Mouse (Mus musculus): ENCODE data around the gene Nt5m. TPM values are rescaled to one million over a fixed set of nuclear protein-coding genes. Genes with fewer than 3 reads are reported as not detected.

Nt5m gene
- polyA plus RNA-seq, 1 experiment from 2014 or later, result 54.8 TPM

DNA sequence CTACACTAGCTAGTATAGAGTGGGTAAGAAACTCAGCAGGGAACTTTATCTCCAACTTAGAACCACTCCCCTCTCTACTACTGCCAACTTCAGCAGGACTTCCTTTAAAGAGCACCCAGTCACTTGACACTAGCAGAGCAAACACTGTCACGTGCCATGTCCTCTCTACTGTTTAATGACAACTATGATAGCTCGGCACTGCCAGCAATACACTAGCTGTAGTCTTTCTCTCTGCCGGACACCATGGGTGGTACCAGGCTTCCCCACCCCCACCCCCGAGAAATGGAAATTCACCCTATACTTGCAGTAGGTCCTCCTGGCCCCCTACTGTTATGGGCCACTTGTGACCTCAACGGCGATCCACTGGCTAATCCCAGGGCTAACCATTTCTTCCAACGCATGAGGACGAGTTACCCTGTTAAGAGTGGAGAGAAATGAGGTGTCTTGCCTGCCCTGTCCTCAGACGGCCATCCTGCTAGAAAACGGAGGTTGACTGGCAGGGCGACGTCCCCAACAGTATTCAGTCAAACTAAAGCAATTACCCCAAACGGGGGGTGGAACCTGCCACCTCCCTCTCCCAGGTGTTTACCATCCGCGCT lies 30.1 kb upstream of the Nt5m start:
- Histone ChIP-seq H3K4me3 (ENCODE audit: low read depth, low read length) (peak overlapping the region; percentile 77), H3K36me3 (ENCODE audit: control insufficient read depth, insufficient read depth, low read length) (peaks cover 30% of the 10 kb centered on the region), H3K9ac (ENCODE audit: low read length) (peak overlapping the region; percentile 96), H3K9me3 (replicated peaks; ENCODE audit: control insufficient read depth, low read length) (no peaks in the 10 kb centered on the region), H3K4me2 (ENCODE audit: low read length) (peak overlapping the region; percentile 93), H3K27me3 (replicated peaks; ENCODE audit: control insufficient read depth, insufficient read depth, low read length) (no peaks in the 10 kb centered on the region), H3K27ac (ENCODE audit: low read depth, low read length) (peak overlapping the region; percentile 99), H3K4me1 (ENCODE audit: control insufficient read depth, insufficient read depth, low read length) (peaks cover 8% of the 10 kb centered on the region)
- peak; percentile 14 for DNase-seq (ENCODE audit: low spot score)
- 1% methylated on average over 15 of the region's 15 CpGs for WGBS
- peak; percentile 27 for ATAC-seq

DNA sequence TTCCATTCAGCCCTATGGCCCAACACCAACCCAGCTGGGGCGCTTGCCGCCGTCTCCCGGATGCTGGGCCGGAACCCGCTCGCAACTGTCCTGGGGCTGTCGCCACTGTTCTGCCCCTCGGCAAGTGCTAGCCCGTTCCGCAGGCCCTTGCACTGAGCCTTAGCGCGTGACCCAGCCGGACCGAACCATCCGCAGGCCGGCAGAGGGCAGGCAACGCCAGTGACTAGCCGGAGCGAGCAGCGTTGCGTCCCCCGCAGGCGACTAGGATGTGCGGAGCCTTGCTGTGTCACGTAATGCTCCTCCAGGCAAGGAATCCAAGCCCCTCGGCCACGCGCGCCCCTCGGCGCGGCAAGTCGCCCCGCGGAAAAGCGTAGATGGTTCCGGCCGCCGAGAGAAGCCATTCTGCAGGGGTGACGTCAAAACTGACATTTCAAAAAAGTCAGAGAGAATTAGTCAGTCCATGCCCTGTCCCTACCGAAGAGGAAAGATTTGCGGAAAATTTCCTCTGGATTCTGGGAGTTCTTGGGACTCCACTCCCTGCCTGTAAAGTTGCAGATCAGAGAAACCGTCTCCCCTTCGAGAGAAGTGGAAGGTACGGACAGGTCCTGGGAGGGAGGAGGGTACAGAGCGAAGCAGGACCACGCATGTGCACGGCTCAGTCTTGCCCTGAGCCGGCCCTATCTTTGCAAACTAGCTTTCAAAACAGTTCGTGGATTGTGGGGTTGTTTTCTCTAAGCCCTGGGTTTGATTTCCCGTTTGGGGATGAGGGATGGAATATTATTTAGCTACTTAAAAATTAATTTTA lies 29.4 kb upstream of the Nt5m start, which contains the start of gene Flcn:
Flcn (minus strand) TSS at position 347 of the 805 bp plus-strand sequence.
- no peaks in the 10 kb centered on the region for H3K27me3 ChIP-seq (replicated peaks; ENCODE audit: control insufficient read depth, insufficient read depth, low read length)
- H3K36me3 ChIP-seq (ENCODE audit: control insufficient read depth, insufficient read depth, low read length), result peaks cover 23% of the 10 kb centered on the region
- peak within 1 kb of the TSS; percentile 99 for H3K27ac ChIP-seq (ENCODE audit: low read depth, low read length)
- under 1% methylated on average over 52 of the region's 52 CpGs for WGBS
- peak; percentile 92 for DNase-seq (ENCODE audit: low spot score)
- peak within 1 kb of the TSS; percentile 93 for H3K4me2 ChIP-seq (ENCODE audit: low read length)
- peaks cover 8% of the 10 kb centered on the region for H3K4me1 ChIP-seq (ENCODE audit: control insufficient read depth, insufficient read depth, low read length)
- peak within 1 kb of the TSS; percentile 77 for H3K4me3 ChIP-seq (ENCODE audit: low read depth, low read length)
- H3K9me3 ChIP-seq (replicated peaks; ENCODE audit: control insufficient read depth, low read length), result no peaks in the 10 kb centered on the region
- H3K9ac ChIP-seq (ENCODE audit: low read length), result peak within 1 kb of the TSS; percentile 96
- ATAC-seq, result peak; percentile 98

DNA sequence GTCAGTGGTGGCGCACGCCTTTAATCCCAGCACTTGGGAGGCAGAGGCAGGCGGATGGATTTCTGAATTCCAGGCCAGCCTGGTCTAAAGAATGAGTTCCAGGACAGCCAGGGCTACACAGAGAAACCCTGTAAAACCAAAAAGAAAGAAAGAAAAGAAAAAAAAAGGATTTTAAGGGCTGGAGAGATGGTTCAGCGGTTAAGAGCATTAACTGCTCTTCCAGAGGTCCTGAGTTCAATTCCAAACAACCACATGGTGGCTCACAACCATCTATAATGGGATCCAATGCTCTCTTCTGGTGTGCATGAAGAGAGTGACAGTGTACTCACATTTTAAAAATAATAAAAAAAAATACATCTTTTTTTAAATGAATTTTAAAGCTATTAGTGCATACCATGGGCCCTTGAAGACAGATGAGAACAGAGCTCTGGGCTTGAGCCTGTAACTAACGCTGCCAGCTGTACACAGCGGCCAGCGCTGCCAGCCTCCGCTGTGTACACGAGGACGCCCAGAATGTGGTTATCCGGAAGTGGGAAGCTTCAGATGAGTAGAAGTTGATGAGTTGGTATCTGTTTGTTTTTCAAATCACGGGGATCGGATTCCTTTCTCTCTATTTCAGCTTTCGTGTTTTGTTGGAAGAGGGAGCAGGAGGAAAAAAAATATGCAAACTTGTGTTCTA lies 28.6 kb upstream of the Nt5m start:
- DNase-seq (ENCODE audit: low spot score) (no peak), ATAC-seq (no peak)
- H3K36me3 ChIP-seq (ENCODE audit: control insufficient read depth, insufficient read depth, low read length), result peaks cover 19% of the 10 kb centered on the region
- no peak overlapping the region; the same call in 1 of the 2 replicates for H3K27ac ChIP-seq (ENCODE audit: low read depth, low read length)
- no peaks in the 10 kb centered on the region for H3K27me3 ChIP-seq (replicated peaks; ENCODE audit: control insufficient read depth, insufficient read depth, low read length)
- H3K4me1 ChIP-seq (ENCODE audit: control insufficient read depth, insufficient read depth, low read length), result peaks cover 8% of the 10 kb centered on the region
- WGBS, result 65% methylated on average over 14 of the region's 14 CpGs
- peak overlapping the region; percentile 77 for H3K4me3 ChIP-seq (ENCODE audit: low read depth, low read length)
- peak overlapping the region; percentile 96 for H3K9ac ChIP-seq (ENCODE audit: low read length)
- peak overlapping the region; percentile 93 for H3K4me2 ChIP-seq (ENCODE audit: low read length)
- no peaks in the 10 kb centered on the region for H3K9me3 ChIP-seq (replicated peaks; ENCODE audit: control insufficient read depth, low read length)

DNA sequence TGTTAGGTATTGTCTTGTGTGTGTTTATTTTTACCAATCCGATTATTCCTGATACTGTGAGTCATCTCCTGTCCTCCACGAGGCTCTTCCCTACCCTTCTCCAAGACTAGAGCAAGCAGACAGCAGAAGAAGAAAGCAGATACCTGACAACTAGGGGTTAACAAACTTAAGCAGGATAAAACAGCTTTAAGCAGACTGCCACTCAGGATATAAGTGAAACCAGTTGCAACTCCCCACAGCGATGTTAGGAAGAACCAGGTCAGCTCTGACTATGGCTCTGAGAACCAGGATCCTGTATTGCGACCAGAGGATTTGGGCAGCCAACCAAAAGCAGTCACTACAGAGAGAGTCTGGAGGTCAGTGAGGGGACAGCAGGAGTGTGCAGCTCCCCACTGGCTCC lies 28.0 kb upstream of the Nt5m start:
- no peaks in the 10 kb centered on the region for H3K9me3 ChIP-seq (replicated peaks; ENCODE audit: control insufficient read depth, low read length)
- no peak overlapping the region for H3K27ac ChIP-seq (ENCODE audit: low read depth, low read length)
- H3K4me1 ChIP-seq (ENCODE audit: control insufficient read depth, insufficient read depth, low read length), result peaks cover 8% of the 10 kb centered on the region
- H3K9ac ChIP-seq (ENCODE audit: low read length), result no peak overlapping the region
- H3K4me2 ChIP-seq (ENCODE audit: low read length), result no peak overlapping the region
- ATAC-seq (no peak), DNase-seq (ENCODE audit: low spot score) (no peak)
- WGBS, result 85% methylated on average over 4 of the region's 4 CpGs
- no peaks in the 10 kb centered on the region for H3K27me3 ChIP-seq (replicated peaks; ENCODE audit: control insufficient read depth, insufficient read depth, low read length)
- H3K36me3 ChIP-seq (ENCODE audit: control insufficient read depth, insufficient read depth, low read length), result peaks cover 18% of the 10 kb centered on the region
- H3K4me3 ChIP-seq (ENCODE audit: low read depth, low read length), result no peak overlapping the region

DNA sequence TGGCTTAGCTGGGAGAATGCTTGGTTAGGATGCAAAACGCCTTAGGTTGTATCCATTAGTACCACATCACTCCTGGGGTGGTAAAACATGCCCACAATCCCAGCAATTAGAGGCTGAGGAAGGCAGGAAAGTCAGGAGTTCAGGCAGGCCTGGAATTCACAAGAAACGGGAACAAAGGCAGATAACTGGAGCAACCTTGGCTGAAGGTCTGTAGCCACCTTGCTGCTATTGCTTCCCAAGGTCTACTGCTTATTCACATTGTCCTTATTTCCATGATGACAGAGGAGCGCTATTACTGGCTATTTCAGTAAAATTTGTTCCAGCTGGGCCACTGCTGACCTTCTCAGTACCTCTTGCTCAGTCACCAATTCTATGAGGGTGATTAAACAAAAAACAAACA lies 26.0 kb upstream of the Nt5m start:
- Histone ChIP-seq H3K9me3 (replicated peaks; ENCODE audit: control insufficient read depth, low read length) (no peaks in the 10 kb centered on the region), H3K27ac (ENCODE audit: low read depth, low read length) (no peak overlapping the region), H3K27me3 (replicated peaks; ENCODE audit: control insufficient read depth, insufficient read depth, low read length) (no peaks in the 10 kb centered on the region), H3K9ac (ENCODE audit: low read length) (no peak overlapping the region), H3K4me1 (ENCODE audit: control insufficient read depth, insufficient read depth, low read length) (peaks cover 8% of the 10 kb centered on the region), H3K36me3 (ENCODE audit: control insufficient read depth, insufficient read depth, low read length) (peaks cover 26% of the 10 kb centered on the region), H3K4me3 (ENCODE audit: low read depth, low read length) (no peak overlapping the region), H3K4me2 (ENCODE audit: low read length) (no peak overlapping the region)
- 75% methylated on average over 3 of the region's 3 CpGs for WGBS
- ATAC-seq (no peak), DNase-seq (ENCODE audit: low spot score) (no peak)

DNA sequence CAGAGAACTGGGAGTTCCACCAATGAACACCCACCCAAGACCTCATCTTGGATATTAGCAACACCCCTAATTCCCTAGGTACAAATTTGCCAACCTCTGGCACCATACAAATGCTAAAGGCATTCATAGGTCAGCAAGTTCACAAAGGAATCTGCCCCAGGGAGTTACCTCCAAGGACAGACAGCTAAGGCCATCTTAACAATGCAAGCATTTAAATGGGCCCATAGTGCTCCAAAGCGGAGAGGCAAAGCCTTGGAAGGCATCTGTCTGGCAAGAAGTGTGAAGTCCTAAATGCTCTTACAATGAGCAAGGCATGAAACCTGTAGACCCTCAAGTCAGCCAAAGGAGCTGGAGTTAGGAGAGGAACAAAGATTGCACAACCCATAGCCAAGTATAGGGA lies 24.9 kb upstream of the Nt5m start:
- Histone ChIP-seq H3K27me3 (replicated peaks; ENCODE audit: control insufficient read depth, insufficient read depth, low read length) (no peaks in the 10 kb centered on the region), H3K27ac (ENCODE audit: low read depth, low read length) (no peak overlapping the region), H3K4me1 (ENCODE audit: control insufficient read depth, insufficient read depth, low read length) (no peaks in the 10 kb centered on the region), H3K9ac (ENCODE audit: low read length) (no peak overlapping the region), H3K4me2 (ENCODE audit: low read length) (no peak overlapping the region), H3K4me3 (ENCODE audit: low read depth, low read length) (no peak overlapping the region), H3K36me3 (ENCODE audit: control insufficient read depth, insufficient read depth, low read length) (peaks cover 36% of the 10 kb centered on the region), H3K9me3 (replicated peaks; ENCODE audit: control insufficient read depth, low read length) (no peaks in the 10 kb centered on the region)
- 75% methylated on average over 1 of the region's 1 CpGs for WGBS
- DNase-seq (ENCODE audit: low spot score) (no peak), ATAC-seq (no peak)

DNA sequence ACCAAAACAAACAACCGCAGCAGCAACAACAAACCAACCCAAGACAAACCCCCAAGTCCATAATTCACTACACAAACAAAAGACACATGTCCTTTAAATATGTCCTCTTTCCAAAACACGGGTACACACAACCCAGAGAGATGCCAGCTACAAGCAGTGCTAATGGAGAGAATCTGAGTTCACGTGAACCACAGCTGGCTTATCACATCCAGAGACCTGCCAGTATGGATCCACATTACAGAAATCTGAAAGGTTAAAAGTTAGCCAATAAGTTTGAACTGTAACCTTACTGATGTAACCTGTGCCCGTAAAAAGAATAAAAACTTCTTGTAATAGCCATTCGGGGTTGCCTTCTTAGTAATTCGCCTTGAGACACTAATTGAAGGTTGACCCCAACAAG lies 24.3 kb upstream of the Nt5m start:
- ATAC-seq (no peak), DNase-seq (ENCODE audit: low spot score) (no peak)
- Histone ChIP-seq H3K27ac (ENCODE audit: low read depth, low read length) (no peak overlapping the region), H3K4me2 (ENCODE audit: low read length) (no peak overlapping the region), H3K9ac (ENCODE audit: low read length) (no peak overlapping the region), H3K36me3 (ENCODE audit: control insufficient read depth, insufficient read depth, low read length) (peaks cover 42% of the 10 kb centered on the region), H3K27me3 (replicated peaks; ENCODE audit: control insufficient read depth, insufficient read depth, low read length) (no peaks in the 10 kb centered on the region), H3K4me3 (ENCODE audit: low read depth, low read length) (no peak overlapping the region), H3K4me1 (ENCODE audit: control insufficient read depth, insufficient read depth, low read length) (no peaks in the 10 kb centered on the region), H3K9me3 (replicated peaks; ENCODE audit: control insufficient read depth, low read length) (no peaks in the 10 kb centered on the region)
- WGBS, result 91% methylated on average over 6 of the region's 6 CpGs

DNA sequence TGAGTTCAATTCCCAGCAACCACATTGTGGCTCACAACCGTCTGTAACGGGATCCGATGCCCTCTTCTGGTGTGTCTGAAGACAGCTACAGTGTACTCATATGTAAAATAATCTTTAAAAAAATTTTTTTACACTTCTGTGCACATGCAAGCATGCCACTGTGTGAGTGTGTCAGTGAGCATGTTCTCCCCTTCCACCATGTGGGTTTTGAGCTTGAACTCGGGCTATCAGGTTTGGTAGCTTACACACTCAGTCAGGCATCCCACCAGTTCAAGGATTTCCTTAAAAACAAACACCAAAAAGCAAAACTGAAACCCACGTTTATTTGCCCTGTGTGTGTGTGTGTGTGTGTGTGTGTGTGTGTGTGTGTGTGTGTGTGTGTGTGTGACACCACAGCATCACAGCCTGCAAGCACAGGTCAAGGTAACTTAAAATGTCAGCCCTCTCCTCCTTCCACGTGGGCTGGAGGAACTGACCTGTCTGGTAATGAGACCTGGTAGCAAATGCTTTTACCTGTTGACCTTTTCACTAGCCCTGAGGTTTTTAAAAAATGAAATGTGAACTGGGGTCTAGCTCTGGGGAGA lies 23.7 kb upstream of the Nt5m start:
- Histone ChIP-seq H3K9me3 (replicated peaks; ENCODE audit: control insufficient read depth, low read length) (no peaks in the 10 kb centered on the region), H3K9ac (ENCODE audit: low read length) (no peak overlapping the region), H3K27ac (ENCODE audit: low read depth, low read length) (no peak overlapping the region), H3K4me3 (ENCODE audit: low read depth, low read length) (no peak overlapping the region), H3K4me2 (ENCODE audit: low read length) (no peak overlapping the region), H3K36me3 (ENCODE audit: control insufficient read depth, insufficient read depth, low read length) (peaks cover 49% of the 10 kb centered on the region), H3K27me3 (replicated peaks; ENCODE audit: control insufficient read depth, insufficient read depth, low read length) (no peaks in the 10 kb centered on the region), H3K4me1 (ENCODE audit: control insufficient read depth, insufficient read depth, low read length) (no peaks in the 10 kb centered on the region)
- DNase-seq (ENCODE audit: low spot score) (no peak), ATAC-seq (no peak)
- 88% methylated on average over 6 of the region's 6 CpGs for WGBS

All from forebrain, embryonic 14.5 days (tissue).